Comparison of ENCODE assay signal across 8 mouse cellular contexts in genomic region chr15:85670789-85671700, GRCm38 (mm10).
A peak's percentile ranks its signal among the peaks of the same experiment; 100 is the strongest.
DNase-seq lines count a peak whose midpoint lies in the region; ATAC-seq and TF ChIP-seq lines count a peak whose summit lies in the region.

No protein-coding gene starts in this region.

- DNase-seq in MEL (ENCODE audit: low read depth, low spot score): peak; percentile 84
- DNase-seq in brain, embryonic 18.5 days (ENCODE audit: low read depth, low spot score): peak; percentile 78
- peak; percentile 97 for DNase-seq in heart, postnatal 4 days
- DNase-seq in layer of hippocampus, postnatal 10 days (ENCODE audit: low spot score in 2 of 2): peak; percentile 95 to 97
- peak; percentile 70 for DNase-seq in retina, postnatal 7 days (ENCODE audit: low read depth, low spot score)
- peak; percentile 89 to 92 for DNase-seq in urinary bladder, postnatal 4 days (ENCODE audit: low spot score in 2 of 2)

- H3K9me3 ChIP-seq in MEL (replicated peaks; ENCODE audit: insufficient read depth, low read length): no peaks in the 10 kb centered on the region
- no peaks in the 10 kb centered on the region for H3K9me3 ChIP-seq in lung, embryonic 16.5 days (ENCODE audit: control insufficient read depth, low read length)

- peaks cover 11 to 17% of the 10 kb centered on the region in 2 experiments for H3K36me3 ChIP-seq in MEL (ENCODE audit: control insufficient read depth in 1 of 2, insufficient read depth in 2 of 2, low read length in 2 of 2)
- peaks cover 5% of the 10 kb centered on the region; the same call in 1 of the 2 replicates for H3K36me3 ChIP-seq in lung, embryonic 16.5 days (ENCODE audit: control insufficient read depth, insufficient read depth, low read length)

- peak overlapping the region; percentile 91 for H3K27ac ChIP-seq in MEL (ENCODE audit: control insufficient read depth, low read depth, low read length)
- peak overlapping the region; percentile 100 for H3K27ac ChIP-seq in lung, embryonic 16.5 days (ENCODE audit: low read length)

- H3K4me3 ChIP-seq in MEL (ENCODE audit: control insufficient read depth in 1 of 2, insufficient read depth in 1 of 2, low read depth in 2 of 2, low read length in 2 of 2): peak overlapping the region; percentile 98
- H3K4me3 ChIP-seq in lung, embryonic 16.5 days (ENCODE audit: low read length): peak overlapping the region; percentile 98

- H3K4me1 ChIP-seq in MEL (ENCODE audit: control insufficient read depth in 1 of 2, insufficient read depth in 2 of 2, low read length in 2 of 2): peaks cover 2 to 9% of the 10 kb centered on the region in 2 experiments; a peak in 3 of 4 replicates
- H3K4me1 ChIP-seq in lung, embryonic 16.5 days (replicated peaks; ENCODE audit: control insufficient read depth, insufficient read depth, low read length): peaks cover 43% of the 10 kb centered on the region

- TF ChIP-seq POLR2A in MEL (IDR thresholded peaks at IDR 0.05; ENCODE audit: control insufficient read depth in 1 of 2, insufficient read depth in 1 of 2, low read depth in 1 of 2, low read length in 2 of 2, poor library complexity in 1 of 2): peak; percentile 69 to 72

- no peak for TF ChIP-seq RAD21 in MEL (IDR thresholded peaks at IDR 0.05; ENCODE audit: low read depth, low read length)

- no peak for TF ChIP-seq CTCF in MEL (IDR thresholded peaks at IDR 0.05 in 2 of 3, conservative IDR thresholded peaks at IDR 0.05 in 1 of 3; ENCODE audit: control insufficient read depth in 1 of 3, insufficient read depth in 1 of 3, low read depth in 2 of 3, low read length in 3 of 3, poor library complexity in 1 of 3, severe bottlenecking in 1 of 3)

- no peaks in the 10 kb centered on the region; a peak in 1 of 4 replicates for H3K27me3 ChIP-seq in MEL (ENCODE audit: control insufficient read depth in 1 of 2, insufficient read depth in 2 of 2, low read length in 2 of 2)
- no peaks in the 10 kb centered on the region for H3K27me3 ChIP-seq in lung, embryonic 16.5 days (ENCODE audit: control insufficient read depth, insufficient read depth, low read depth, low read length)

- peak overlapping the region; percentile 99 for H3K9ac ChIP-seq in MEL (ENCODE audit: control insufficient read depth, low read depth, low read length, poor library complexity, severe bottlenecking)
- H3K9ac ChIP-seq in lung, embryonic 16.5 days (ENCODE audit: low read length): peak overlapping the region; percentile 100

- TF ChIP-seq EP300 in MEL (IDR thresholded peaks at IDR 0.05; ENCODE audit: low read depth in 1 of 2, low read length in 2 of 2): no peak

- peak overlapping the region; percentile 86 for H3K4me2 ChIP-seq in lung, embryonic 16.5 days (ENCODE audit: low read depth, low read length)

- 0% methylated on average over 67 of the region's 141 CpGs for WGBS in lung, embryonic 16.5 days

- peak; percentile 20 for ATAC-seq in frontal cortex, adult (ENCODE audit: low TSS enrichment)
- peak; percentile 84 for ATAC-seq in lung, embryonic 16.5 days (ENCODE audit: low read depth)

- H3K79me2 ChIP-seq in MEL (ENCODE audit: control insufficient read depth, insufficient read depth, low read length, poor library complexity): peaks cover 77% of the 10 kb centered on the region

TF ChIP-seq in MEL, 35 proteins besides CTCF, POLR2A, EP300 and RAD21:
- no peak for TF ChIP-seq NRF1 (IDR thresholded peaks at IDR 0.05; ENCODE audit: insufficient read depth, low read depth, low read length, poor library complexity, severe bottlenecking)
- no peak for TF ChIP-seq USF1 (IDR thresholded peaks at IDR 0.05; ENCODE audit: low read depth, low read length)
- no peak; the same call in none of the 2 replicates for TF ChIP-seq MXI1 (IDR thresholded peaks at IDR 0.05; ENCODE audit: low read depth, low read length)
- no peak for TF ChIP-seq TAL1 (IDR thresholded peaks at IDR 0.05; ENCODE audit: low read length)
- TF ChIP-seq RCOR1 (IDR thresholded peaks at IDR 0.05; ENCODE audit: low read depth, low read length): no peak
- TF ChIP-seq ZNF384 (IDR thresholded peaks at IDR 0.05; ENCODE audit: low read depth, low read length): no peak
- no peak for TF ChIP-seq GATA1 (IDR thresholded peaks at IDR 0.05; ENCODE audit: low read depth, low read length)
- no peak for TF ChIP-seq JUND (IDR thresholded peaks at IDR 0.05; ENCODE audit: low read depth, low read length)
- TF ChIP-seq ELF1 (IDR thresholded peaks at IDR 0.05; ENCODE audit: low read depth, low read length): no peak
- no peak for TF ChIP-seq SMC3 (IDR thresholded peaks at IDR 0.05; ENCODE audit: low read depth, low read length)
- TF ChIP-seq BHLHE40 (IDR thresholded peaks at IDR 0.05; ENCODE audit: borderline replicate concordance, low read depth, low read length): no peak
- TF ChIP-seq MAZ (IDR thresholded peaks at IDR 0.05; ENCODE audit: low read depth, low read length): peak; percentile 79; the same call in 1 of the 2 replicates
- no peak for TF ChIP-seq MEF2A (IDR thresholded peaks at IDR 0.05; ENCODE audit: extremely low read depth, insufficient replicate concordance, low read depth, low read length, poor library complexity, severe bottlenecking)
- no peak for TF ChIP-seq E2F4 (IDR thresholded peaks at IDR 0.05; ENCODE audit: borderline replicate concordance, low read depth, low read length)
- peak; percentile 66 for TF ChIP-seq ETS1 (IDR thresholded peaks at IDR 0.05; ENCODE audit: low read depth, low read length)
- no peak for TF ChIP-seq POLR2AphosphoS5 (IDR thresholded peaks at IDR 0.05; ENCODE audit: borderline replicate concordance, low read depth, low read length)
- no peak for TF ChIP-seq MYB (IDR thresholded peaks at IDR 0.05; ENCODE audit: low read depth, low read length)
- TF ChIP-seq UBTF (IDR thresholded peaks at IDR 0.05; ENCODE audit: borderline replicate concordance, insufficient read depth, low read depth, low read length): no peak
- no peak for TF ChIP-seq HCFC1 (IDR thresholded peaks at IDR 0.05; ENCODE audit: low read depth, low read length)
- TF ChIP-seq ZC3H11A (IDR thresholded peaks at IDR 0.05; ENCODE audit: low read depth, low read length): no peak
- no peak for TF ChIP-seq MYC (IDR thresholded peaks at IDR 0.05; ENCODE audit: low read depth, low read length)
- TF ChIP-seq TBP (IDR thresholded peaks at IDR 0.05; ENCODE audit: low read depth, low read length): 0 out of 2 replicates have a peak, but pooled peaks have one; percentile 47
- TF ChIP-seq USF2 (IDR thresholded peaks at IDR 0.05; ENCODE audit: borderline replicate concordance in 1 of 2, insufficient read depth in 1 of 2, low read depth in 1 of 2, low read length in 2 of 2): no peak
- no peak for TF ChIP-seq CHD2 (IDR thresholded peaks at IDR 0.05; ENCODE audit: low read length)
- TF ChIP-seq MAX (IDR thresholded peaks at IDR 0.05; ENCODE audit: low read length): no peak
- TF ChIP-seq ZMIZ1 (IDR thresholded peaks at IDR 0.05; ENCODE audit: low read depth, low read length): peak; percentile 60; the same call in 1 of the 2 replicates
- TF ChIP-seq CHD1 (IDR thresholded peaks at IDR 0.05; ENCODE audit: low read depth, low read length): no peak
- TF ChIP-seq SIN3A (IDR thresholded peaks at IDR 0.05; ENCODE audit: low read length): peak; percentile 30; the same call in 1 of the 2 replicates
- no peak for TF ChIP-seq ZKSCAN1 (IDR thresholded peaks at IDR 0.05; ENCODE audit: low read depth, low read length)
- no peak for TF ChIP-seq MAFK (IDR thresholded peaks at IDR 0.05; ENCODE audit: borderline replicate concordance, low read depth, low read length)
- TF ChIP-seq KAT2A (conservative IDR thresholded peaks at IDR 0.05; ENCODE audit: low read depth, low read length): no peak
- 0 out of 2 replicates have a peak, but pooled peaks have one; percentile 49 for TF ChIP-seq TCF12 (IDR thresholded peaks at IDR 0.05; ENCODE audit: low read depth, low read length)
- peak; percentile 73 for TF ChIP-seq NELFE (IDR thresholded peaks at IDR 0.05; ENCODE audit: low read depth, low read length)
- TF ChIP-seq POLR2AphosphoS2 (IDR thresholded peaks at IDR 0.05; ENCODE audit: low read length): no peak
- no peak for TF ChIP-seq GABPA (IDR thresholded peaks at IDR 0.05; ENCODE audit: low read depth, low read length)
TF ChIP-seq in MEL: peak in this region for 7.

Comparison
In these comparisons a context has a peak if more than half of its experiments do, and no peak if none do; other contexts are left out.
1. Peak in every context shown above with its lines: DNase-seq, ATAC-seq, H3K4me3 ChIP-seq and H3K27ac ChIP-seq.